Mouse (Mus musculus): ENCODE measurements around the gene Ankmy1.

Ankmy1 gene

GRCm38 (mm10) chr1:92872666-92873065 is 30.0 kb downstream of the Ankmy1 start:
- no peak for DNase-seq (ENCODE audit: low spot score)

GRCm38 (mm10) chr1:92869985-92870384 is 32.7 kb downstream of the Ankmy1 start:
- no peak for DNase-seq (ENCODE audit: low spot score)

- no peak for DNase-seq (ENCODE audit: low spot score)
Measured at GRCm38 (mm10) chr1:92866170-92866569, 36.5 kb downstream of the Ankmy1 start.

GRCm38 (mm10) chr1:92863268-92863667 is 39.4 kb downstream of the Ankmy1 start:
- DNase-seq (ENCODE audit: low spot score), result no peak

- DNase-seq (ENCODE audit: low spot score), result no peak
Measured at GRCm38 (mm10) chr1:92861503-92861902, 41.2 kb downstream of the Ankmy1 start.

- no peak for DNase-seq (ENCODE audit: low spot score)
Measured at GRCm38 (mm10) chr1:92852450-92852849, 50.3 kb downstream of the Ankmy1 start.

- no peak for DNase-seq (ENCODE audit: low spot score)
Measured at GRCm38 (mm10) chr1:92849938-92850574, 52.6 kb downstream of the Ankmy1 start.

- no peak for DNase-seq (ENCODE audit: low spot score)
Measured at GRCm38 (mm10) chr1:92849491-92849890, 53.2 kb downstream of the Ankmy1 start.

GRCm38 (mm10) chr1:92847873-92848839 is 54.5 kb downstream of the Ankmy1 start:
- no peak for DNase-seq (ENCODE audit: low spot score)

- DNase-seq (ENCODE audit: low spot score), result no peak
Measured at GRCm38 (mm10) chr1:92845889-92846288, 56.8 kb downstream of the Ankmy1 start.

GRCm38 (mm10) chr1:92841427-92841826 is 61.3 kb downstream of the Ankmy1 start:
- DNase-seq (ENCODE audit: low spot score), result no peak

- no peak for DNase-seq (ENCODE audit: low spot score)
Measured at GRCm38 (mm10) chr1:92840231-92840890, 62.3 kb downstream of the Ankmy1 start.

GRCm38 (mm10) chr1:92839211-92839610 is 63.5 kb downstream of the Ankmy1 start:
- no peak for DNase-seq (ENCODE audit: low spot score)

- no peak for DNase-seq (ENCODE audit: low spot score)
Measured at GRCm38 (mm10) chr1:92837931-92838833, 64.5 kb downstream of the Ankmy1 start.

GRCm38 (mm10) chr1:92833987-92834706 is 68.6 kb downstream of the Ankmy1 start:
- peak; percentile 81 for DNase-seq (ENCODE audit: low spot score)

GRCm38 (mm10) chr1:92832011-92833010 is 70.4 kb downstream of the Ankmy1 start:
- DNase-seq (ENCODE audit: low spot score), result peak; percentile 22

GRCm38 (mm10) chr1:92831188-92832001 is 71.3 kb downstream of the Ankmy1 start, which contains the start of gene Gpc1:
Gpc1 (plus strand) TSS chr1:92831645.
- DNase-seq (ENCODE audit: low spot score), result peak; percentile 51

GRCm38 (mm10) chr1:92830626-92831187 is 72.0 kb downstream of the Ankmy1 start:
- DNase-seq (ENCODE audit: low spot score), result no peak

Data from urinary bladder, postnatal 25 days (tissue).